Mouse (Mus musculus): ENCODE measurements around the gene Vmn1r219. TPM values are rescaled to one million over a fixed set of nuclear protein-coding genes. Genes with fewer than 3 reads are reported as not detected.

Vmn1r219 gene
- not detected for polyA plus RNA-seq (2014; fragmentation: Illumina TruSeq; extraction: RNeasy Lipid Tissue Mini Kit (QIAGEN cat#74804))

GRCm38 (mm10) chr13:23159012-23159411 is at the start of gene Vmn1r219:
Gene Vmn1r219, plus strand, starts transcription at chr13:23159312.

GRCm38 (mm10) chr13:23118126-23118525 is 41.0 kb upstream of the Vmn1r219 start, which contains the start of gene Vmn1r217:
Gene Vmn1r217, minus strand, starts transcription at chr13:23118226.

GRCm38 (mm10) chr13:23133099-23133498 is 26.0 kb upstream of the Vmn1r219 start, which contains the start of gene Vmn1r218:
Gene Vmn1r218, plus strand, starts transcription at chr13:23133155.

GRCm38 (mm10) chr13:23187875-23188274 is 28.8 kb downstream of the Vmn1r219 start, which contains the start of gene Vmn1r220:
Gene Vmn1r220, minus strand, starts transcription at chr13:23187975.

GRCm38 (mm10) chr13:23213827-23214226 is 54.7 kb downstream of the Vmn1r219 start, which contains the start of gene Vmn1r221:
Gene Vmn1r221, plus strand, starts transcription at chr13:23214127.

Other genes with a start within 250 kb of the Vmn1r219 start
- not detected for gene Vmn1r213, start 151.7 kb upstream of the Vmn1r219 start, polyA plus RNA-seq (2014; fragmentation: Illumina TruSeq; extraction: RNeasy Lipid Tissue Mini Kit (QIAGEN cat#74804))
- not detected for gene Vmn1r214, start 128.9 kb upstream of the Vmn1r219 start, polyA plus RNA-seq (2014; fragmentation: Illumina TruSeq; extraction: RNeasy Lipid Tissue Mini Kit (QIAGEN cat#74804))
- gene Vmn1r215, start 91.3 kb upstream of the Vmn1r219 start, polyA plus RNA-seq (2014; fragmentation: Illumina TruSeq; extraction: RNeasy Lipid Tissue Mini Kit (QIAGEN cat#74804)) = not detected
- gene Vmn1r217, start 41.1 kb upstream of the Vmn1r219 start, polyA plus RNA-seq (2014; fragmentation: Illumina TruSeq; extraction: RNeasy Lipid Tissue Mini Kit (QIAGEN cat#74804)) = not detected
- not detected for gene Vmn1r218, start 26.2 kb upstream of the Vmn1r219 start, polyA plus RNA-seq (2014; fragmentation: Illumina TruSeq; extraction: RNeasy Lipid Tissue Mini Kit (QIAGEN cat#74804))
- gene Vmn1r220, start 28.7 kb downstream of the Vmn1r219 start, polyA plus RNA-seq (2014; fragmentation: Illumina TruSeq; extraction: RNeasy Lipid Tissue Mini Kit (QIAGEN cat#74804)) = not detected
- gene Vmn1r221, start 54.8 kb downstream of the Vmn1r219 start, polyA plus RNA-seq (2014; fragmentation: Illumina TruSeq; extraction: RNeasy Lipid Tissue Mini Kit (QIAGEN cat#74804)) = not detected
- not detected for gene Vmn1r222, start 76.6 kb downstream of the Vmn1r219 start, polyA plus RNA-seq (2014; fragmentation: Illumina TruSeq; extraction: RNeasy Lipid Tissue Mini Kit (QIAGEN cat#74804))
- not detected for gene Vmn1r223, start 87.8 kb downstream of the Vmn1r219 start, polyA plus RNA-seq (2014; fragmentation: Illumina TruSeq; extraction: RNeasy Lipid Tissue Mini Kit (QIAGEN cat#74804))
- 155 TPM for gene Zfp322a, start 209.9 kb downstream of the Vmn1r219 start, polyA plus RNA-seq (2014; fragmentation: Illumina TruSeq; extraction: RNeasy Lipid Tissue Mini Kit (QIAGEN cat#74804))

All from ovary, adult 10 weeks (tissue).